Mouse (Mus musculus): ENCODE measurements around the gene Elof1. TPM values are rescaled to one million over a fixed set of nuclear protein-coding genes. Genes with fewer than 3 reads are reported as not detected.
A peak's percentile ranks its signal among the peaks of the same experiment; 100 is the strongest.

Elof1 gene
- total and polyA plus RNA-seq, 3 experiments = 66.7 to 98.4 (median 88.3) TPM

DNA sequence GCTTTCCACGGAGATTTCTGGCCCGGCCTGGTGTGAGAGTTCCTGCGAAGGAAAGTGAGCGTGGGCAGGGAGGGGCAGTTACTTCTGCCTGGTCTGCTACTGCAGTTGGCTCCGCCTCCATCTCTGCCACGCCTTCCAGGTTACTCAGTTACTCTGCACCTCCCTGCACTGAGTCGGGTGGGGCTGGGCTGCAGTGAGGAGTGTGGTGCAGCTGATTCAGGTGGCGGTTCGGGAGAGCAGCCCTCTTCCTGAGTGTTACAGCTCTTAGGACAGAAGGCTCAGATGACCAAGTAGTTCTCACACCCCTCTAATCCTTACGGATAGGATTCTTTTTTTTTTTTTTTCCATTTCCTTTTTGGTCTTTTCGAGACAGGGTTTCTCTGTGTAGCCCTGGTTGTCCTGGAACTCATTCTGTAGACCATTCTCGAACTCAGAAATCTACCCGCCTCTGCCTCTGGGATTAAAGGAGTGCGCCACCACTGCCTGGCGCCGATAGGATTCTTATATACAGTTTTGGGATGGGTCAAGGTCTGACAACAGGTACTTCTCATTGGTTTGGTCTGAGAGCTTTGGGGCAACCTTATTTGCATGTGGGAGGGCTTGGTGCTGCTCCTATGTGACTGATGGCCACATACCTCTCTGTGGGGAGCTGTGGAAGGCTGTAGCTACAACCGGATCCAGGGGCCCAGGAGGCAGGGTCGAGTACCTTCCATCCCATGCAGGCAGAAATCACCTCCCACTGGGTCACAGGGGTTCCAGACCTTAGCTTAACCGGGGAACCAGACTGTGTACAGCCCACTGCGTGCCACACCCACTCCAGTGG, 32.7 kb upstream of the Elof1 start:
- DNase-seq (ENCODE audit: low spot score) (no peak), ATAC-seq (ENCODE audit: extremely low read depth, insufficient number of reproducible peaks, low FRiP score, poor library complexity, severe bottlenecking) (peak; percentile 76)
- TF ChIP-seq GATA2 (IDR thresholded peaks at IDR 0.05; ENCODE audit: borderline replicate concordance, low read depth, low read length) (no peak), POLR2AphosphoS5 (IDR thresholded peaks at IDR 0.05; ENCODE audit: insufficient replicate concordance, low read depth, low read length) (no peak), TAL1 (conservative IDR thresholded peaks at IDR 0.05; ENCODE audit: low read depth, low read length) (no peak), CTCF (IDR thresholded peaks at IDR 0.05; ENCODE audit: low read depth, low read length) (no peak), GATA1 (IDR thresholded peaks at IDR 0.05; ENCODE audit: borderline replicate concordance, low read length) (no peak)
- 0 out of 2 replicates have a peak, but pooled peaks cover 3% of the 10 kb centered on the region for H3K9me3 ChIP-seq (replicated peaks)
- H3K4me1 ChIP-seq (ENCODE audit: insufficient read depth, low read depth, low read length) = peaks cover 24% of the 10 kb centered on the region
- H3K36me3 ChIP-seq (replicated peaks) = no peaks in the 10 kb centered on the region
- peaks cover 8% of the 10 kb centered on the region; the same call in 1 of the 2 replicates for H3K27me3 ChIP-seq (ENCODE audit: insufficient read depth, low read length)
- H3K4me3 ChIP-seq (ENCODE audit: low read depth, low read length) = peak overlapping the region; percentile 62; the same call in 1 of the 2 replicates

DNA sequence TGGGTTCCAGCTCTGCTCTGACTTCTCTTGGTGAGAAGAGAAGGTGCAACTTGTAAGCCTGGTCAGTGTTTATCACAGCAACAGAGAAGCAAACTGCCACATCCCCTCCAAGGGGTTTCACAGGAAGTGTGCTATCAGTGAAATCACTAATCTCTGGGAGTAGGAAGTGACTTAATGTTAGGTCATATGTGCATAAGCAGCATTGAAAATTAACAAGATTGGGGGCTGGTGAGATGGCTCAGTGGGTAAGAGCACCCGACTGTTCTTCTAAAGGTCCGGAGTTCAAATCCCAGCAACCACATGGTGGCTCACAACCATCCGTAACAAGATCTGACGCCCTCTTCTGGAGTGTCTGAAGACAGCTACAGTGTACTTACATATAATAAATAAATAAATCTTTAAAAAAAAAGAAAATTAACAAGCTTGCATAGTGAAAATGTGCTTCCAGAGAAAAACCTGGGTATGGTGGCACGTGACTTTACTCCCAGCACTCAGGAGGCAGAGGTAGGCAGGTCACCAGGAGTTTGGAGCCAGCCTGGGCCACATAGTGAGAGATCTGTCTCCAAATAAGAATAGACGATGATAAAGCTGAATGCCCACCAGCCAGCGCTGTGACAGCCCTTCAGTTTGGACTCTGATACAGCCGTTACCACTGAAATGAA, 27.5 kb upstream of the Elof1 start:
- peaks cover 26% of the 10 kb centered on the region for H3K4me1 ChIP-seq (ENCODE audit: insufficient read depth, low read depth, low read length)
- DNase-seq (ENCODE audit: low spot score) = no peak
- TF ChIP-seq TAL1 (conservative IDR thresholded peaks at IDR 0.05; ENCODE audit: low read depth, low read length) (no peak), CTCF (IDR thresholded peaks at IDR 0.05; ENCODE audit: low read depth, low read length) (no peak), GATA1 (IDR thresholded peaks at IDR 0.05; ENCODE audit: borderline replicate concordance, low read length) (no peak), POLR2AphosphoS5 (IDR thresholded peaks at IDR 0.05; ENCODE audit: insufficient replicate concordance, low read depth, low read length) (no peak), GATA2 (IDR thresholded peaks at IDR 0.05; ENCODE audit: borderline replicate concordance, low read depth, low read length) (no peak)

GRCm38 (mm10) chr9:22143108-22144037, 26.4 kb upstream of the Elof1 start:
- peak; percentile 64 for DNase-seq (ENCODE audit: low spot score)
- Histone ChIP-seq H3K4me3 (ENCODE audit: low read depth, low read length) (no peak overlapping the region; the same call in 1 of the 2 replicates), H3K9me3 (replicated peaks) (peaks cover 16% of the 10 kb centered on the region), H3K4me1 (ENCODE audit: insufficient read depth, low read depth, low read length) (peaks cover 24% of the 10 kb centered on the region), H3K27me3 (ENCODE audit: insufficient read depth, low read length) (no peaks in the 10 kb centered on the region), H3K36me3 (replicated peaks) (no peaks in the 10 kb centered on the region)
- peak; percentile 22; the same call in 1 of the 2 replicates for ATAC-seq (ENCODE audit: extremely low read depth, insufficient number of reproducible peaks, low FRiP score, poor library complexity, severe bottlenecking)
- TF ChIP-seq GATA2 (IDR thresholded peaks at IDR 0.05; ENCODE audit: borderline replicate concordance, low read depth, low read length) (no peak), CTCF (IDR thresholded peaks at IDR 0.05; ENCODE audit: low read depth, low read length) (peak; percentile 88), TAL1 (conservative IDR thresholded peaks at IDR 0.05; ENCODE audit: low read depth, low read length) (no peak), POLR2AphosphoS5 (IDR thresholded peaks at IDR 0.05; ENCODE audit: insufficient replicate concordance, low read depth, low read length) (no peak)

More for the DNA sequence above, 27.5 kb upstream of the Elof1 start:
- Histone ChIP-seq H3K9me3 (replicated peaks) (peaks cover 7% of the 10 kb centered on the region), H3K36me3 (replicated peaks) (no peaks in the 10 kb centered on the region), H3K27me3 (ENCODE audit: insufficient read depth, low read length) (no peaks in the 10 kb centered on the region), H3K4me3 (ENCODE audit: low read depth, low read length) (no peak overlapping the region)
- peak; percentile 40 for ATAC-seq (ENCODE audit: extremely low read depth, insufficient number of reproducible peaks, low FRiP score, poor library complexity, severe bottlenecking)

DNA sequence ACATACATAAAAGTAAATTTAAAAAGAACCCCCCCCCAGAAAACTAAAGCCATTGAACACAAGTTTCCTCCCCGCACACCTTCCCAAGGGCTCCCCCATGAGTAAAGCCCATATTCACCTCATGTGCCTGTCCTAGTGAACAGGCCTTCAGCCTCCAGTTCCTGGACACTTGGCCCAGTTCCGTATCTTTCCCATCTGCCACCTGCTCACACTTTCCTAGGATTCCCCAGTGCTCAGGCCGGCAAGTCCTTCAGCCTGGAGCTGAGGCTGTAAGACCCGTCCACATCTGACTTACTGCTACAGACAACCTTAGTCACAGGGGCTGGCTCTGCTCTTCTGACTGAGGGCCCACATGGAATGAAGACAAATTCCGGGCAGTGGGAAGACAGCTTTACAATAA, 22.8 kb upstream of the Elof1 start:
- H3K36me3 ChIP-seq (replicated peaks) = no peaks in the 10 kb centered on the region
- H3K9me3 ChIP-seq (replicated peaks) = peaks cover 17% of the 10 kb centered on the region
- H3K4me3 ChIP-seq (ENCODE audit: low read depth, low read length) = no peak overlapping the region
- H3K4me1 ChIP-seq (ENCODE audit: insufficient read depth, low read depth, low read length) = peaks cover 50% of the 10 kb centered on the region
- DNase-seq (ENCODE audit: low spot score) = no peak
- H3K27me3 ChIP-seq (ENCODE audit: insufficient read depth, low read length) = no peaks in the 10 kb centered on the region
- TF ChIP-seq CTCF (IDR thresholded peaks at IDR 0.05; ENCODE audit: low read depth, low read length) (no peak), GATA2 (IDR thresholded peaks at IDR 0.05; ENCODE audit: borderline replicate concordance, low read depth, low read length) (no peak), POLR2AphosphoS5 (IDR thresholded peaks at IDR 0.05; ENCODE audit: insufficient replicate concordance, low read depth, low read length) (no peak), TAL1 (conservative IDR thresholded peaks at IDR 0.05; ENCODE audit: low read depth, low read length) (no peak), GATA1 (IDR thresholded peaks at IDR 0.05; ENCODE audit: borderline replicate concordance, low read length) (no peak)
- ATAC-seq (ENCODE audit: extremely low read depth, insufficient number of reproducible peaks, low FRiP score, poor library complexity, severe bottlenecking) = no peak

DNA sequence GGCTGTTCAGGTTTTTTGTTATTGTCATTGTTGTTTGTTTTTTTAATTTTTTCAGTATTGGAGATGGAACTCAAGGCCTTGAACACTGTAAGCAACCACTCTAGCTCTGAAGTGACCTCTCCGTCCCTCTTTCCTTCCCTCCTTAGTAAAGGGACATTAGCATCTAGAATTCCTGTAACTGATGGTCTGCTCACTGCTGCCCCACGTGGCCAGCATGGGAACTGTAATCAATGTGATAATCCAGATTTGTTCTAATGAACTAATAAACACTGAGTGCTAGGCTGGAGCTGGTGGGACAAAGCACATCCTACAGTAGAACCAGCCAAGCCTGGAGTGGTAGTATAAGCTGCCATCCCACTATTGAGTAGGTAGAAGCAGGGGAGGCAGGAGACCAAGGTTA, 21.5 kb upstream of the Elof1 start:
- Histone ChIP-seq H3K4me3 (ENCODE audit: low read depth, low read length) (no peak overlapping the region), H3K27me3 (ENCODE audit: insufficient read depth, low read length) (no peaks in the 10 kb centered on the region), H3K4me1 (ENCODE audit: insufficient read depth, low read depth, low read length) (peaks cover 53% of the 10 kb centered on the region), H3K36me3 (replicated peaks) (no peaks in the 10 kb centered on the region), H3K9me3 (replicated peaks) (peaks cover 17% of the 10 kb centered on the region)
- TF ChIP-seq GATA2 (IDR thresholded peaks at IDR 0.05; ENCODE audit: borderline replicate concordance, low read depth, low read length) = no peak
- peak; percentile 81 for TF ChIP-seq CTCF (IDR thresholded peaks at IDR 0.05; ENCODE audit: low read depth, low read length)
- no peak for DNase-seq (ENCODE audit: low spot score)
- no peak for ATAC-seq (ENCODE audit: extremely low read depth, insufficient number of reproducible peaks, low FRiP score, poor library complexity, severe bottlenecking)

Measured in G1E (cell line).